Comparison of ENCODE assay signal across 13 mouse cellular contexts in the genomic region with DNA sequence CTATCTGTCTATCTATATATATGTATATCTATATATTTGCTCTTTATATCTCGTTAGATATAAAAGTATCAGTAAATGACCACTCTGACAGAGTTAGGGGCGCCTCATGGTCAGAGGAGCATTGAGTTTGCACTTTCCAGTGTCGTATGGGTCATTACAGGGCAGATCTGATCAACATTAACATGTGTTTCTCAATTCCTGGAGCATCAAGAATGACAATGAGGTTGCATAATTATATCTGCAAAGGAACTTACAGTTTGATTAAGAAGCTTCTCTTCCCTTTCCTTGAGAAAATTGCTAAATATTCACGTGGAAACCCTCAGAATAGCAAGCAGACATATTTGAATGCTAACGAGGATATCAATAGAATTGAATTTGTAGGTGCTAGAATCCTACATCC.
A peak's percentile ranks its signal among the peaks of the same experiment; 100 is the strongest.
DNase-seq lines count a peak whose midpoint lies in the region; ATAC-seq lines count a peak whose summit lies in the region.
"Had no signal": no experiment of that assay in that cellular context is flagged by ENCODE, and none has a peak within 500 bp of the region (broad histone marks: within the 10 kb centered on the region; RNA-seq: fewer than 3 reads in every experiment).

No protein-coding gene starts in this region.

- DNase-seq in midbrain, embryonic 10.5 days (ENCODE audit: low spot score): no peak
- no peak for DNase-seq in thymus, postnatal 0 days (ENCODE audit: low spot score)
- DNase-seq: gastrocnemius, postnatal 10 days; heart, adult 11 months had no signal

- H3K4me1 ChIP-seq in forebrain, embryonic 15.5 days: peaks cover 29% of the 10 kb centered on the region
- H3K4me1 ChIP-seq in forebrain, embryonic 12.5 days: peaks cover 27% of the 10 kb centered on the region
- H3K4me1 ChIP-seq in midbrain, embryonic 10.5 days: peaks cover 34% of the 10 kb centered on the region
- peaks cover 17% of the 10 kb centered on the region for H3K4me1 ChIP-seq in midbrain, embryonic 15.5 days
- H3K4me1 ChIP-seq: lung, embryonic 15.5 days had no signal

- H3K4me3 ChIP-seq in forebrain, embryonic 15.5 days: no peak overlapping the region
- no peak overlapping the region for H3K4me3 ChIP-seq in forebrain, embryonic 12.5 days (replicated peaks)
- no peak overlapping the region for H3K4me3 ChIP-seq in midbrain, embryonic 10.5 days
- H3K4me3 ChIP-seq in midbrain, embryonic 15.5 days: no peak overlapping the region
- H3K4me3 ChIP-seq: left cerebral cortex, adult 2 months; lung, embryonic 15.5 days had no signal

- H3K27me3 ChIP-seq in forebrain, embryonic 15.5 days: no peaks in the 10 kb centered on the region
- no peaks in the 10 kb centered on the region for H3K27me3 ChIP-seq in forebrain, embryonic 12.5 days
- H3K27me3 ChIP-seq in midbrain, embryonic 10.5 days (ENCODE audit: low read depth, poor library complexity, severe bottlenecking): no peaks in the 10 kb centered on the region
- H3K27me3 ChIP-seq in midbrain, embryonic 15.5 days (replicated peaks): no peaks in the 10 kb centered on the region
- H3K27me3 ChIP-seq: lung, embryonic 15.5 days had no signal

- H3K27ac ChIP-seq in forebrain, embryonic 15.5 days (replicated peaks): peak overlapping the region; percentile 43; the same call in 1 of the 2 replicates
- H3K27ac ChIP-seq in forebrain, embryonic 12.5 days: no peak overlapping the region
- peak overlapping the region; percentile 76; the same call in 1 of the 2 replicates for H3K27ac ChIP-seq in midbrain, embryonic 10.5 days (replicated peaks)
- H3K27ac ChIP-seq in midbrain, embryonic 15.5 days: no peak overlapping the region
- H3K27ac ChIP-seq: left cerebral cortex, adult 2 months; liver, embryonic 14.5 days; lung, embryonic 15.5 days had no signal

- H3K36me3 ChIP-seq in forebrain, embryonic 15.5 days: no peaks in the 10 kb centered on the region
- no peaks in the 10 kb centered on the region for H3K36me3 ChIP-seq in forebrain, embryonic 12.5 days (replicated peaks)
- H3K36me3 ChIP-seq in midbrain, embryonic 10.5 days: peaks cover 5% of the 10 kb centered on the region
- H3K36me3 ChIP-seq in midbrain, embryonic 15.5 days (replicated peaks): no peaks in the 10 kb centered on the region
- H3K36me3 ChIP-seq: lung, embryonic 15.5 days had no signal

- WGBS in forebrain, embryonic 15.5 days: 68% methylated on average over 5 of the region's 5 CpGs
- 69% methylated on average over 5 of the region's 5 CpGs for WGBS in forebrain, embryonic 12.5 days
- 89% methylated on average over 5 of the region's 5 CpGs for WGBS in midbrain, embryonic 10.5 days
- 73% methylated on average over 5 of the region's 5 CpGs for WGBS in midbrain, embryonic 15.5 days

- no peak overlapping the region for H3K4me2 ChIP-seq in forebrain, embryonic 15.5 days (replicated peaks)
- no peak overlapping the region for H3K4me2 ChIP-seq in forebrain, embryonic 12.5 days
- no peak overlapping the region for H3K4me2 ChIP-seq in midbrain, embryonic 15.5 days
- H3K4me2 ChIP-seq: heart, embryonic 11.5 days; lung, embryonic 15.5 days had no signal

- no peak overlapping the region for H3K9ac ChIP-seq in forebrain, embryonic 15.5 days (replicated peaks)
- H3K9ac ChIP-seq in forebrain, embryonic 12.5 days: no peak overlapping the region
- no peak overlapping the region for H3K9ac ChIP-seq in midbrain, embryonic 15.5 days
- H3K9ac ChIP-seq: liver, embryonic 14.5 days; lung, embryonic 15.5 days had no signal

- H3K9me3 ChIP-seq in forebrain, embryonic 15.5 days: no peaks in the 10 kb centered on the region
- H3K9me3 ChIP-seq in forebrain, embryonic 12.5 days: no peaks in the 10 kb centered on the region
- no peaks in the 10 kb centered on the region for H3K9me3 ChIP-seq in midbrain, embryonic 10.5 days (replicated peaks)
- no peaks in the 10 kb centered on the region for H3K9me3 ChIP-seq in midbrain, embryonic 15.5 days
- H3K9me3 ChIP-seq: lung, embryonic 15.5 days had no signal

- no peak for ATAC-seq in forebrain, embryonic 15.5 days (replicated peaks)
- ATAC-seq in forebrain, embryonic 12.5 days (ENCODE audit: low FRiP score): no peak
- ATAC-seq in midbrain, embryonic 15.5 days (replicated peaks): no peak
- ATAC-seq in common myeloid progenitor, adult 5-6 weeks (replicated peaks; ENCODE audit: low read depth, poor library complexity, severe bottlenecking): peak; percentile 41; the same call in 1 of the 2 replicates
- peak; percentile 71 for ATAC-seq in megakaryocyte progenitor cell, adult 5-6 weeks (replicated peaks; ENCODE audit: poor library complexity)

Comparison
In these comparisons a context has a peak if more than half of its experiments do, and no peak if none do; other contexts are left out.
1. H3K27ac ChIP-seq: peak in forebrain, embryonic 15.5 days (single experiment) and midbrain, embryonic 10.5 days (single experiment); none in forebrain, embryonic 12.5 days (single experiment) and midbrain, embryonic 15.5 days (single experiment).
2. ATAC-seq: peak in common myeloid progenitor, adult 5-6 weeks (single experiment) and megakaryocyte progenitor cell, adult 5-6 weeks (single experiment); none in forebrain, embryonic 15.5 days (single experiment), forebrain, embryonic 12.5 days (single experiment) and midbrain, embryonic 15.5 days (single experiment).